Mouse (Mus musculus): ENCODE data around the gene Slc25a13. TPM values are rescaled to one million over a fixed set of nuclear protein-coding genes. Genes with fewer than 3 reads are reported as not detected.

Gene Slc25a13
- polyA plus RNA-seq, 1 experiment from 2014 or later = 32.9 TPM

DNA sequence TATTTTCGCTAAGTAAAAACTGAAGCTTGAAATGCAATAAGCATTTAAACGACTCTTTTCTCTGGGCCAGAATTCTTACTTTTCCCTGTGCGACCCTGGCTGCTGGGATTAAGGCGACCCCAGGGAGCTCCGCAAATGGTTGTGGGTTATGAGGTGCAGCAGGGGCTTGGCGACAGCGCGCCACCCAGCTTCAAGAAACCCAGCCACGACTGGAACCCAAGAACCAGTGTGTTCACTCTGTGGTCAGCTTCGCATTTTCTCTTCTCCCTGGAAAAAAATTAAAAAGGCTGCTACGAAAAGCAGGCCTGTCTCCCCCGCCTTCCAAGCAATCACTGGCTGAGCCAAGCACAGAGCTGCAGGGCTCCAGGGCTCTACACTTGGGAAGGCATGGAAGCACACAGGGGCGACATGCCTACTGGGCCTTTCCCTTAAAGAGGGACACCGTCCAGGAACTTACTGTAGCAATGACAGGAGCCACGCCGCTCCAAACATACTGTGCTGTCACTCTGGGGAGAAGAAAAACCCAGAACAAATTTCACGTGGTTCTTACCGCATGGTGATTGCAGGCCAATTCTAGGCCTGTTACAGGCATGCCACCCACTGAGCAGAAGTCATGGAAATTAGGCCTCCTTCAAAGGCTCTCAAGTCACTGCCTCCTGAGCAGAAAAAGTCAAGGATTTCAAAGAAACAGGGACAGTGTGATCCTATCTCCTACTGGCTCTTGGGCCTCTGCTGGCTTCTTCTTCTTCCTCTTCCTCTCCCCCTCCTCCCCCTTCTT lies 178.0 kb downstream of the Slc25a13 start:
- Histone ChIP-seq H3K27me3 (ENCODE audit: control insufficient read depth, insufficient read depth, low read length) (no peaks in the 10 kb centered on the region), H3K4me3 (ENCODE audit: low read depth, low read length) (no peak overlapping the region), H3K36me3 (ENCODE audit: control insufficient read depth, insufficient read depth, low read length) (no peaks in the 10 kb centered on the region), H3K4me2 (ENCODE audit: low read depth) (no peak overlapping the region), H3K9ac (ENCODE audit: low read length) (no peak overlapping the region), H3K9me3 (ENCODE audit: control insufficient read depth, low read length) (no peaks in the 10 kb centered on the region), H3K4me1 (ENCODE audit: control insufficient read depth, insufficient read depth, low read length) (no peaks in the 10 kb centered on the region), H3K27ac (ENCODE audit: low read depth, low read length) (no peak overlapping the region)
- 34% methylated on average over 18 of the region's 18 CpGs for WGBS
- no peak for ATAC-seq (ENCODE audit: insufficient read depth, low FRiP score, low TSS enrichment)
- no peak for DNase-seq (ENCODE audit: low spot score)

DNA sequence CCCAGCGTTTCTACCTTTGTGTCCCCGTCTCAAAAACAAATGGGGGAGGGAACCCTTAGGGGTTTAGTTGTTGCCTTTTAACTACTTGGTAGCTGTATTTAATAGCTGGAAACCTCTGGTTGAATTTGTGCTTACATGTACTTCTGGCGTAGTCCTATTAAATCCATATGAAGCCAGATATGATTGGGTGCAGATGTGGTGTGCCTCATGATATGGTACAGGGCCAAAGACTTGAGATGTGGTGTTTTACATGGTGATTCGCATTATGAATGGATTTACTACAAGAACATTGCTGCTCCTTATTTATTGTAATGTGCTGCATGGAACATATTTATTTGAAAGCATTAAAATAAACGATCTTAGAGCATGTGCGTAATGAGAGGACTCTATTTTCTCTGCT lies 189.3 kb downstream of the Slc25a13 start:
- no peak overlapping the region for H3K4me2 ChIP-seq (ENCODE audit: low read depth)
- H3K27me3 ChIP-seq (ENCODE audit: control insufficient read depth, insufficient read depth, low read length) = no peaks in the 10 kb centered on the region
- 94% methylated on average over 6 of the region's 6 CpGs for WGBS
- no peak for ATAC-seq (ENCODE audit: insufficient read depth, low FRiP score, low TSS enrichment)
- H3K27ac ChIP-seq (ENCODE audit: low read depth, low read length) = no peak overlapping the region
- H3K9ac ChIP-seq (ENCODE audit: low read length) = no peak overlapping the region
- no peak overlapping the region for H3K4me3 ChIP-seq (ENCODE audit: low read depth, low read length)
- DNase-seq (ENCODE audit: low spot score) = no peak
- H3K36me3 ChIP-seq (ENCODE audit: control insufficient read depth, insufficient read depth, low read length) = no peaks in the 10 kb centered on the region
- H3K9me3 ChIP-seq (ENCODE audit: control insufficient read depth, low read length) = no peaks in the 10 kb centered on the region
- no peaks in the 10 kb centered on the region for H3K4me1 ChIP-seq (ENCODE audit: control insufficient read depth, insufficient read depth, low read length)

DNA sequence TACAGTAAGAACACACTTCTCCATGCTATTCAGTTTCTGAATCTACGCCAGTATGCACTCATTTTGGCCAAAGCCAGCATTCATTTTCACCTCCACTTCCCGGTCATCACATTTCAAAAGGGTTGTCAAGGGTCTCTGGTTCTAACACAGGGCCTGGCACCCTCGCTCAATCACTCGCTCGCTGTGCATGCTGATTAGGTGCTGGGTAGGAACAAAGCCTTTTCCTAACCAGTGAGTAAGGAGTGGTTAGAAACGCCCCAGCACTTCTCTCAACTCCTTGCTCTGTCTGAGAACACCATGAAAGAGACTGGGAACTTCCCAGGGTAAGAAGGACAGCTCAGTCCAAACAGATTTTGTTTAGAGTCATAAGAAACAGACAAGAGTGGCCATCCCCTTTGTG lies 193.0 kb downstream of the Slc25a13 start:
- no peak for ATAC-seq (ENCODE audit: insufficient read depth, low FRiP score, low TSS enrichment)
- no peak overlapping the region for H3K27ac ChIP-seq (ENCODE audit: low read depth, low read length)
- no peaks in the 10 kb centered on the region for H3K4me1 ChIP-seq (ENCODE audit: control insufficient read depth, insufficient read depth, low read length)
- H3K9ac ChIP-seq (ENCODE audit: low read length) = no peak overlapping the region
- no peak overlapping the region for H3K4me2 ChIP-seq (ENCODE audit: low read depth)
- no peaks in the 10 kb centered on the region for H3K36me3 ChIP-seq (ENCODE audit: control insufficient read depth, insufficient read depth, low read length)
- DNase-seq (ENCODE audit: low spot score) = no peak
- no peaks in the 10 kb centered on the region for H3K27me3 ChIP-seq (ENCODE audit: control insufficient read depth, insufficient read depth, low read length)
- no peak overlapping the region for H3K4me3 ChIP-seq (ENCODE audit: low read depth, low read length)
- 43% methylated on average over 6 of the region's 6 CpGs for WGBS
- H3K9me3 ChIP-seq (ENCODE audit: control insufficient read depth, low read length) = no peaks in the 10 kb centered on the region

DNA sequence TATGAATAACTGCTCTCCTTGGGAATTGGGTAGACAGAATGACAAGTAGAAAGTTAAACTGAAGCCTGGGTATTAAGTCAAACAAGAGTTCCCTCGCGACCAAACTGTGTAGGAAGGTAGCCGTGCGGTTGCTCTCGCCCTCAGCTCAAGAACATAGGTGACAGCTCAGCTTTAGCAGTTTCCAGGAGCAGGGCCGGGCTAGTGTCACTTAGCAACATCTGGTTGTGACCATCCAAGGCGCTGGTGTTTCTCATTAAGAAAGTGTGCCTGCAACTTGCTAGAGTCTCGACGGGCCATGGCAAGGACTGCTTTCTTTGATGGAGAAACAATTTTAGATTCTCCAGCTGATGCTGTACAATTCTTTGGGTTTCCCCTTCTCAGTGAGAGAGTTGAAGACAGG lies 200.0 kb downstream of the Slc25a13 start:
- ATAC-seq (ENCODE audit: insufficient read depth, low FRiP score, low TSS enrichment) (no peak), DNase-seq (ENCODE audit: low spot score) (no peak)
- H3K4me1 ChIP-seq (ENCODE audit: control insufficient read depth, insufficient read depth, low read length) = no peaks in the 10 kb centered on the region
- no peaks in the 10 kb centered on the region for H3K36me3 ChIP-seq (ENCODE audit: control insufficient read depth, insufficient read depth, low read length)
- H3K27ac ChIP-seq (ENCODE audit: low read depth, low read length) = no peak overlapping the region
- H3K9ac ChIP-seq (ENCODE audit: low read length) = no peak overlapping the region
- 58% methylated on average over 9 of the region's 9 CpGs for WGBS
- no peak overlapping the region for H3K4me2 ChIP-seq (ENCODE audit: low read depth)
- no peak overlapping the region for H3K4me3 ChIP-seq (ENCODE audit: low read depth, low read length)
- H3K9me3 ChIP-seq (ENCODE audit: control insufficient read depth, low read length) = no peaks in the 10 kb centered on the region
- no peaks in the 10 kb centered on the region for H3K27me3 ChIP-seq (ENCODE audit: control insufficient read depth, insufficient read depth, low read length)

DNA sequence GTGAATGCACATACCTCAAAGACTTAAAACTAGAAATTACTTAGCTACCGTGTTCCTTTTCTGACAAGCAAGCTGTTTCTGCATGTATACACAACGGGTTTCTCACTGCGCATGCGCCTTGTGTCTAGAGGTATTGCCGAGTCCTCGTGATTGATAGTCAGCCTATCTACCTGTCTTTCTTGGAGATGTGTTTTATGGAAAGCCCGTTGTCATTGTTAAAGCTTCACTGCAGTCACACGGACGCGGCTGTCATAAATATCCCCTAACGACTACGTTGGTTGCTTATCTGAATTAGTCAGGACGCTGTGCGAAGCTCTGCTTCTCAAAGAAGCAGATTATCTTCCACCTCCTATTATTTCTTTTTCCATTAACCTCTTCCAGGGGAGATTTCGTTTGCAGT lies 201.4 kb downstream of the Slc25a13 start:
- Histone ChIP-seq H3K9ac (ENCODE audit: low read length) (no peak overlapping the region), H3K36me3 (ENCODE audit: control insufficient read depth, insufficient read depth, low read length) (no peaks in the 10 kb centered on the region), H3K27me3 (ENCODE audit: control insufficient read depth, insufficient read depth, low read length) (no peaks in the 10 kb centered on the region), H3K9me3 (ENCODE audit: control insufficient read depth, low read length) (no peaks in the 10 kb centered on the region), H3K4me1 (ENCODE audit: control insufficient read depth, insufficient read depth, low read length) (no peaks in the 10 kb centered on the region), H3K4me3 (ENCODE audit: low read depth, low read length) (no peak overlapping the region), H3K4me2 (ENCODE audit: low read depth) (no peak overlapping the region), H3K27ac (ENCODE audit: low read depth, low read length) (no peak overlapping the region)
- DNase-seq (ENCODE audit: low spot score) = no peak
- ATAC-seq (ENCODE audit: insufficient read depth, low FRiP score, low TSS enrichment) = no peak
- 77% methylated on average over 15 of the region's 15 CpGs for WGBS

DNA sequence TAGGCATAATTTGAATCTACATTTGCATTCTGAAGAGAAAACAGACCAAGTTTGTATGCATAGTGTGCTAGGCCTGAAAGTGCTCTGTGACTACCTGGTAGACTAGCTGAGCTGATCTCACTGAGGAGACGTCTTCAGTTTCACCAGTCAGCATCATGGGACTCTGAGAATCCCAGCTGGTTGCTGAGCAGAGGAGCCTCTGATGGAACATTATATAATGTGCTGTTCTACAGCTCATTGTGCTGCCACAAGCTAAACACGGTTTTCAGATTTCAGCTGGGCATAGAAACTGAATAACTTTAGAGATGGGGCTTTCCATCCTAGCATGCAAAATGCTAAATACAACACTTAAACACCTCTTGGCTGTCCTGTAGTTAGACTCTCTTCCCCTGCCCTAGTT lies 205.6 kb downstream of the Slc25a13 start:
- no peaks in the 10 kb centered on the region for H3K9me3 ChIP-seq (ENCODE audit: control insufficient read depth, low read length)
- no peak overlapping the region for H3K9ac ChIP-seq (ENCODE audit: low read length)
- ATAC-seq (ENCODE audit: insufficient read depth, low FRiP score, low TSS enrichment) = no peak
- H3K36me3 ChIP-seq (ENCODE audit: control insufficient read depth, insufficient read depth, low read length) = no peaks in the 10 kb centered on the region
- H3K4me1 ChIP-seq (ENCODE audit: control insufficient read depth, insufficient read depth, low read length) = no peaks in the 10 kb centered on the region
- DNase-seq (ENCODE audit: low spot score) = no peak
- no peak overlapping the region for H3K27ac ChIP-seq (ENCODE audit: low read depth, low read length)
- H3K4me3 ChIP-seq (ENCODE audit: low read depth, low read length) = no peak overlapping the region
- 80% methylated on average over 2 of the region's 2 CpGs for WGBS
- no peak overlapping the region for H3K4me2 ChIP-seq (ENCODE audit: low read depth)
- no peaks in the 10 kb centered on the region for H3K27me3 ChIP-seq (ENCODE audit: control insufficient read depth, insufficient read depth, low read length)

DNA sequence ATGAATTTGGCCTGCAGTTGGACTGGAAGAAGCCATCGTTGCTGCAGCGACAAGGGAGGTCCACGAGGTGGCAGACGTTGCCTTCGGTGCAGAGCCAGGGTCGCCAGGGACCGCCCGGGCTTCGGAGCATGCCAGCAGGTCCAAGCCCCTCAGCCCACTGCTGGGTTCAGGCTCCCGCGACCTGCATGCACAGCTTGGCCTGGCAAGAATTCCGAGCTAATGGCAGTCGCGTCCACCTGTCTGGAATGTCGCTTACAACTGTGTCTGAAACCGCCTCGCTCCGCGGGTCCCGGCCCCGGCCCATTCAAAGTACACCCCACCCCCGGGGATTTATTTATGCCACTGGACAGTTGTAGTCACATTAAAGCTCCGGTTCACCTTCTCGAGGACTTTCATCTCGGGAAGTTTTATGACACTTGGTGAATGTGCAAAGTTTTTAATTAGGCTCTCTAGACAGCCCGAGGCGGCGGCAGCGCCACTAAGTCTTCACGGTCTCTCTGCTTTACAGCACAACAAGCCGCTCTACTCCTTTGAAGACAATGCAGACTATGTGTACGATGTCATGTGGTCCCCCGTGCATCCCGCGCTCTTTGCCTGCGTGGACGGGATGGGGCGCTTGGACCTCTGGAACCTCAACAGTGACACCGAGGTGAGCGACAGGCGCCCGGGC lies 211.1 kb downstream of the Slc25a13 start:
- no peaks in the 10 kb centered on the region for H3K9me3 ChIP-seq (ENCODE audit: control insufficient read depth, low read length)
- H3K27ac ChIP-seq (ENCODE audit: low read depth, low read length) = no peak overlapping the region
- WGBS = 1% methylated on average over 40 of the region's 42 CpGs
- no peaks in the 10 kb centered on the region for H3K27me3 ChIP-seq (ENCODE audit: control insufficient read depth, insufficient read depth, low read length)
- H3K4me2 ChIP-seq (ENCODE audit: low read depth) = peak overlapping the region; percentile 68
- peak overlapping the region; percentile 39 for H3K4me3 ChIP-seq (ENCODE audit: low read depth, low read length)
- peak; percentile 96 for ATAC-seq (ENCODE audit: insufficient read depth, low FRiP score, low TSS enrichment)
- no peaks in the 10 kb centered on the region for H3K36me3 ChIP-seq (ENCODE audit: control insufficient read depth, insufficient read depth, low read length)
- DNase-seq (ENCODE audit: low spot score) = peak; percentile 89
- H3K9ac ChIP-seq (ENCODE audit: low read length) = peak overlapping the region; percentile 12; the same call in 1 of the 2 replicates
- no peaks in the 10 kb centered on the region for H3K4me1 ChIP-seq (ENCODE audit: control insufficient read depth, insufficient read depth, low read length)

DNA sequence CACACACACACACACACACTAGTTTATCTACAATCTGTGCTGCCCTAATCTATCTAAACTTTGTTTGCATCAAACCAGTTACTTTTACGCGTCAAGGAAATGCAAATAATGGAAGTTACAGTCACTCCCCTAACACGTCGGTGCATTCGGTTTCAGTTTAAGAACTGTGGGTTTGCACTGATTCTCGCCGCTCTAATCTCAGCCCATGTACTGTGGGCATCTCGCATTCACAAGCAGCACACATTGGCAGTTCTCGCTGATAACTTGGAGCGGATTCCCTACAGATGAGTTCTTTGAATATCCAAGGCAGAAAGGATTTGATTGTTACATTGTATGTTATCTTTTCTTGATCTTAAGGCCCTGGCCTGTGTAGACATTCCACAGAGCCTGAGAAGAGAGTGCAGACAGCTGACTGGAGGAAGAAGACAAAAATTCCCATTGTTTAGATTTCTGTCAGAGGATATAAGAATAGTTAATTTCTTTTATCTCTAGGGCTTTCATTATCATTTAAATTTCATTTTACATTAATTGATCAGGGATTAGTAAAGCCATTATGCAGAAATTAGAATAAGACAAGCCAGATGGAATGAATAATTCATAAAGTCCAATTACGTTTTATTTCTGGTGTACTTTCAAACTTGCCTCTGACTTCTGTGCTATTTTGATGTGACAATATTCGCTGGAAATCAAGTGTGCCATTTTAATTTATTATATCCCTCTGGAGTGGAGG lies 212.1 kb downstream of the Slc25a13 start:
- no peaks in the 10 kb centered on the region for H3K36me3 ChIP-seq (ENCODE audit: control insufficient read depth, insufficient read depth, low read length)
- H3K9ac ChIP-seq (ENCODE audit: low read length) = no peak overlapping the region
- DNase-seq (ENCODE audit: low spot score) (no peak), ATAC-seq (ENCODE audit: insufficient read depth, low FRiP score, low TSS enrichment) (no peak)
- H3K4me2 ChIP-seq (ENCODE audit: low read depth) = no peak overlapping the region
- no peaks in the 10 kb centered on the region for H3K9me3 ChIP-seq (ENCODE audit: control insufficient read depth, low read length)
- no peak overlapping the region for H3K27ac ChIP-seq (ENCODE audit: low read depth, low read length)
- no peak overlapping the region for H3K4me3 ChIP-seq (ENCODE audit: low read depth, low read length)
- WGBS = 78% methylated on average over 12 of the region's 12 CpGs
- H3K4me1 ChIP-seq (ENCODE audit: control insufficient read depth, insufficient read depth, low read length) = no peaks in the 10 kb centered on the region
- no peaks in the 10 kb centered on the region for H3K27me3 ChIP-seq (ENCODE audit: control insufficient read depth, insufficient read depth, low read length)

All from neural tube, embryonic 11.5 days (tissue).